Mouse (Mus musculus) MEL-GATA-1-ER (cell line): ENCODE results near the gene Dop1b.
A peak's percentile ranks its signal among the peaks of the same experiment; 100 is the strongest.
"Not testable (repeated sequence)": the region's sequence is repeated elsewhere in the genome, so short reads cannot be mapped to it uniquely, and the experiment has no call there.

ENCODE experiments used
- DNase-seq: peaks from one replicate; pipeline ENCODE4 v3.0.0-alpha.2; 2012; ENCODE audit warnings: low read depth; ENCODE audit errors: extremely low read depth

Dop1b gene

GRCm38 (mm10) chr16:93751816-93752215, 40.1 kb downstream of the Dop1b start:
- no peak for DNase-seq

GRCm38 (mm10) chr16:93756622-93757021, 44.9 kb downstream of the Dop1b start:
- peak; percentile 51 for DNase-seq

GRCm38 (mm10) chr16:93763378-93763777, 51.7 kb downstream of the Dop1b start:
- DNase-seq, result no peak

- no peak for DNase-seq
Observed at GRCm38 (mm10) chr16:93764597-93764996, 52.9 kb downstream of the Dop1b start.

- peak; percentile 27 for DNase-seq
Observed at GRCm38 (mm10) chr16:93766956-93767355, 55.3 kb downstream of the Dop1b start.

GRCm38 (mm10) chr16:93767548-93767947, 55.8 kb downstream of the Dop1b start:
- DNase-seq, result no peak

GRCm38 (mm10) chr16:93769621-93770020, 57.9 kb downstream of the Dop1b start:
- no peak for DNase-seq

GRCm38 (mm10) chr16:93770271-93770926, 58.7 kb downstream of the Dop1b start:
- no peak for DNase-seq

GRCm38 (mm10) chr16:93774658-93775057, 63.0 kb downstream of the Dop1b start:
- peak; percentile 17 for DNase-seq

GRCm38 (mm10) chr16:93776468-93776867, 64.8 kb downstream of the Dop1b start:
- no peak for DNase-seq

- no peak for DNase-seq
Observed at GRCm38 (mm10) chr16:93777247-93777999, 65.7 kb downstream of the Dop1b start.

GRCm38 (mm10) chr16:93778393-93778792, 66.7 kb downstream of the Dop1b start:
- not testable (repeated sequence) for DNase-seq

- no peak for DNase-seq
Observed at GRCm38 (mm10) chr16:93779554-93779953, 67.8 kb downstream of the Dop1b start.

GRCm38 (mm10) chr16:93780660-93781479, 69.2 kb downstream of the Dop1b start:
- DNase-seq, result peak; percentile 54

GRCm38 (mm10) chr16:93784175-93784574, 72.5 kb downstream of the Dop1b start:
- no peak for DNase-seq

- no peak for DNase-seq
Observed at GRCm38 (mm10) chr16:93785805-93786204, 74.1 kb downstream of the Dop1b start.

GRCm38 (mm10) chr16:93788388-93788787, 76.7 kb downstream of the Dop1b start:
- DNase-seq, result no peak

- no peak for DNase-seq
Observed at GRCm38 (mm10) chr16:93788881-93789280, 77.2 kb downstream of the Dop1b start.

- DNase-seq, result no peak
Observed at GRCm38 (mm10) chr16:93789971-93790755, 78.5 kb downstream of the Dop1b start.

- DNase-seq, result no peak
Observed at GRCm38 (mm10) chr16:93792981-93793630, 81.4 kb downstream of the Dop1b start.

GRCm38 (mm10) chr16:93794845-93795244, 83.1 kb downstream of the Dop1b start:
- no peak for DNase-seq
